Mouse (Mus musculus): ENCODE results near the gene Nova1. TPM values are rescaled to one million over a fixed set of nuclear protein-coding genes. Genes with fewer than 3 reads are reported as not detected.

The Nova1 gene
- polyA plus RNA-seq, 1 experiment from 2014 or later: 13.3 TPM

DNA sequence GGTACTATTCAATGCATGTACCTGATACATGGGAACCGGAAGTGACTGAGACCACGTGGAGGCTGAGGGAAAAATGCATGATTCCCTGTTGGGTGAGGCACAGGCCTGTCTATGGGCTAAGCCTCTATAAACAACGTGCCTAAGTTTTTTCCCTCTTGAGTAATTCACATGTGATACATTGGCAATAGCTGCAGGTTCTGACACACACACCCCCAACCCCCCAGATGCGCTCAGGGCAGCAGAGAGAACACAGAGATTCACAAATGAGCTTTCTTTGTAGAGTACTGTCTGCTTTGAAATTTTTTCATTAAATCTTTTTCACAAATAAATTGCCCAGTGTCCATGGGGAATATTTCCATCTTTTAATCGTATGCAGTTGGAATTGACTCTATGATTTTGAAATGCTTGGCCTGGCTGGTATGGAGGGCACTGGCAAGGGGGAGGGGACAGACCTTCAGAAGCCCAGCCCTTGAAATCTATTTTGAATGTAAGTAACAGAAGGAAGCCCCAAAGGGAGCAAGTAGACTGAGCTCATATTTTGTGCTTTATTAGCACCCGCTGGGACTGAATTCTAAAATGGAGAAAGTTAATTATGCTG is 173.3 kb downstream of the Nova1 start:
- Histone ChIP-seq H3K27ac (replicated peaks) (no peak overlapping the region), H3K4me1 (peaks cover 10% of the 10 kb centered on the region; the same call in 1 of the 2 replicates), H3K9me3 (replicated peaks) (no peaks in the 10 kb centered on the region), H3K4me3 (no peak overlapping the region), H3K36me3 (no peaks in the 10 kb centered on the region), H3K27me3 (ENCODE audit: low read depth, poor library complexity, severe bottlenecking) (no peaks in the 10 kb centered on the region)
- DNase-seq (ENCODE audit: low spot score): no peak
- WGBS: 89% methylated on average over 6 of the region's 6 CpGs
